Mouse (Mus musculus) E14TG2a.4 (cell line): Measurements from ENCODE around the gene Hsdl2.
A peak's percentile ranks its signal among the peaks of the same experiment; 100 is the strongest.
"Not testable (repeated sequence)": the region's sequence is repeated elsewhere in the genome, so short reads cannot be mapped to it uniquely, and the experiment has no call there.

ENCODE experiments used
- H3K27me3 ChIP-seq: 2 replicates; pipeline ENCODE4 v1.6.1; 2014; ENCODE audit warnings: low read length, control low read depth; ENCODE audit not compliant: insufficient read depth
- H3K36me3 ChIP-seq: 2 replicates; pipeline ENCODE4 v1.6.1; 2014; ENCODE audit warnings: low read length, control low read depth; ENCODE audit not compliant: insufficient read depth
- H3K4me1 ChIP-seq: replicated peaks from 2 replicates; pipeline ENCODE4 v1.6.1; 2014; ENCODE audit warnings: low read depth, low read length, control low read depth
- H3K4me3 ChIP-seq: replicated peaks from 2 replicates; pipeline ENCODE4 v1.5.1; 2014; ENCODE audit warnings: mild to moderate bottlenecking, low read length
- H3K9me3 ChIP-seq: 2 replicates; pipeline ENCODE4 v1.6.1; 2014; ENCODE audit warnings: low read length, control low read depth
- CTCF ChIP-seq: conservative IDR thresholded peaks from 2 replicates; pipeline ENCODE4 v1.5.1; 2014; ENCODE audit warnings: low read length
- NANOG ChIP-seq: IDR thresholded peaks from 2 replicates; pipeline ENCODE4 v1.6.1; 2014; ENCODE audit warnings: borderline replicate concordance, low read length, mixed read lengths
- POU5F1 ChIP-seq: IDR thresholded peaks from 2 replicates; pipeline ENCODE4 v1.6.1; 2014; ENCODE audit warnings: low read length, borderline replicate concordance

Gene Hsdl2

GRCm38 (mm10) chr4:59558096-59558720, 23.2 kb upstream of the Hsdl2 start:
- Histone ChIP-seq H3K9me3 (no peaks in the 10 kb centered on the region), H3K36me3 (no peaks in the 10 kb centered on the region), H3K27me3 (0 out of 2 replicates have a peak, but pooled peaks cover 3% of the 10 kb centered on the region), H3K4me1 (peaks cover 28% of the 10 kb centered on the region), H3K4me3 (no peak overlapping the region)
- TF ChIP-seq NANOG (no peak), POU5F1 (no peak), CTCF (no peak)

GRCm38 (mm10) chr4:59560141-59560540, 21.2 kb upstream of the Hsdl2 start:
- no peak for TF ChIP-seq POU5F1
- no peak for TF ChIP-seq NANOG
- no peak for TF ChIP-seq CTCF
- 0 out of 2 replicates have a peak, but pooled peaks cover 3% of the 10 kb centered on the region for H3K27me3 ChIP-seq
- no peaks in the 10 kb centered on the region for H3K36me3 ChIP-seq
- H3K4me3 ChIP-seq = no peak overlapping the region
- peaks cover 28% of the 10 kb centered on the region for H3K4me1 ChIP-seq
- H3K9me3 ChIP-seq = no peaks in the 10 kb centered on the region

GRCm38 (mm10) chr4:59564128-59564527, 17.2 kb upstream of the Hsdl2 start:
- TF ChIP-seq CTCF = no peak
- no peak for TF ChIP-seq POU5F1
- TF ChIP-seq NANOG = no peak
- peaks cover 10% of the 10 kb centered on the region for H3K4me1 ChIP-seq
- no peaks in the 10 kb centered on the region for H3K9me3 ChIP-seq

GRCm38 (mm10) chr4:59565571-59566188, 15.7 kb upstream of the Hsdl2 start:
- TF ChIP-seq CTCF = no peak
- TF ChIP-seq NANOG = no peak
- no peak for TF ChIP-seq POU5F1
- 0 out of 2 replicates have a peak, but pooled peaks cover 3% of the 10 kb centered on the region for H3K27me3 ChIP-seq

More at GRCm38 (mm10) chr4:59564128-59564527, 17.2 kb upstream of the Hsdl2 start:
- H3K36me3 ChIP-seq = no peaks in the 10 kb centered on the region
- no peak overlapping the region for H3K4me3 ChIP-seq
- 0 out of 2 replicates have a peak, but pooled peaks cover 3% of the 10 kb centered on the region for H3K27me3 ChIP-seq

GRCm38 (mm10) chr4:59567576-59568260, 13.6 kb upstream of the Hsdl2 start:
- no peaks in the 10 kb centered on the region for H3K4me1 ChIP-seq
- no peaks in the 10 kb centered on the region for H3K36me3 ChIP-seq
- H3K4me3 ChIP-seq = no peak overlapping the region
- no peaks in the 10 kb centered on the region for H3K9me3 ChIP-seq
- no peaks in the 10 kb centered on the region; the same call in 1 of the 2 replicates for H3K27me3 ChIP-seq
- TF ChIP-seq POU5F1 (no peak), CTCF (no peak), NANOG (no peak)

More at GRCm38 (mm10) chr4:59565571-59566188, 15.7 kb upstream of the Hsdl2 start:
- H3K4me3 ChIP-seq = no peak overlapping the region
- no peaks in the 10 kb centered on the region for H3K4me1 ChIP-seq
- H3K36me3 ChIP-seq = no peaks in the 10 kb centered on the region
- no peaks in the 10 kb centered on the region for H3K9me3 ChIP-seq

GRCm38 (mm10) chr4:59569538-59569937, 11.8 kb upstream of the Hsdl2 start:
- H3K4me1 ChIP-seq = no peaks in the 10 kb centered on the region
- no peaks in the 10 kb centered on the region for H3K9me3 ChIP-seq
- H3K27me3 ChIP-seq = no peaks in the 10 kb centered on the region; the same call in 1 of the 2 replicates
- TF ChIP-seq NANOG (no peak), POU5F1 (no peak), CTCF (peak; percentile 54)
- H3K36me3 ChIP-seq = no peaks in the 10 kb centered on the region
- H3K4me3 ChIP-seq = no peak overlapping the region

GRCm38 (mm10) chr4:59570519-59570918, 10.8 kb upstream of the Hsdl2 start:
- H3K36me3 ChIP-seq, H3K4me3 ChIP-seq, H3K27me3 ChIP-seq, H3K9me3 ChIP-seq, H3K4me1 ChIP-seq: not testable (repeated sequence)

GRCm38 (mm10) chr4:59572521-59573118, 8.7 kb upstream of the Hsdl2 start:
- TF ChIP-seq POU5F1 = no peak
- TF ChIP-seq NANOG = no peak
- TF ChIP-seq CTCF = no peak
- no peak overlapping the region for H3K4me3 ChIP-seq

More at GRCm38 (mm10) chr4:59572521-59573118, 8.7 kb upstream of the Hsdl2 start:
- Histone ChIP-seq H3K9me3 (no peaks in the 10 kb centered on the region), H3K4me1 (no peaks in the 10 kb centered on the region), H3K27me3 (peaks cover 5% of the 10 kb centered on the region; the same call in 1 of the 2 replicates), H3K36me3 (no peaks in the 10 kb centered on the region)
